8 mouse cellular contexts compared by ENCODE assay signal in the genomic region with DNA sequence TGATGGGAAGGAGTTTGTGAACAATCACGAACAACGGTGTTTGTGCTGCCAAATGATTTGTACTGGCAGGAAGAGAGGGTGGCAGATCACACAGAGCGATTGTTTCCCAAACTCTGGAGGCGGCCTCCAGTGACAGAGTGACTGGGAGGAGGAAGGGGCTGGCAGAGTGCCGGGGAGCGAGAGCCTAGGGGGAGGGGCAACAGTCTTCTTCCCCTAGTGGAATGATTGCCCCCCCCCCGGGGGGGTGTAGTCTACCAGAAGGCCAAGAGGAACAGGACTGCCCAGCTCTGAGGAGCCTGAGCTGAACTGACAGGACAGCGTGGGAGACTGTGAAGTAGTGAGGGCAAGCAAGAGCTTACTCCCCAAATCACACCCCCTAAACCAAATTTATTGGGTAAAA.
DNase-seq lines count a peak whose midpoint lies in the region; ATAC-seq lines count a peak whose summit lies in the region.

No protein-coding gene starts in this region.

- peak; percentile 80 for DNase-seq in forebrain, embryonic 11.5 days (ENCODE audit: low spot score)
- no peak for DNase-seq in forebrain, embryonic 10.5 days (ENCODE audit: extremely low spot score, low spot score)
- peak; percentile 95 for DNase-seq in forebrain, embryonic 14.5 days (ENCODE audit: low spot score)
- peak; percentile 54 for DNase-seq in kidney, adult 9 months
- DNase-seq in limb, embryonic 11.5 days (ENCODE audit: low spot score) = peak; percentile 72
- DNase-seq in neural tube, embryonic 11.5 days (ENCODE audit: low spot score) = peak; percentile 72
- peak; percentile 77 for DNase-seq in urinary bladder, postnatal 14 days (ENCODE audit: low spot score)

- H3K27me3 ChIP-seq in forebrain, embryonic 11.5 days (ENCODE audit: control insufficient read depth, insufficient read depth, low read length) = no peaks in the 10 kb centered on the region; the same call in 1 of the 2 replicates
- H3K27me3 ChIP-seq in forebrain, embryonic 10.5 days (ENCODE audit: poor library complexity, severe bottlenecking) = peaks cover 77% of the 10 kb centered on the region
- H3K27me3 ChIP-seq in forebrain, embryonic 14.5 days (replicated peaks; ENCODE audit: control insufficient read depth, insufficient read depth, low read length) = no peaks in the 10 kb centered on the region
- H3K27me3 ChIP-seq in heart, embryonic 13.5 days (replicated peaks) = peaks cover 78% of the 10 kb centered on the region
- H3K27me3 ChIP-seq in limb, embryonic 11.5 days (ENCODE audit: control insufficient read depth, insufficient read depth, low read length) = peaks cover 7% of the 10 kb centered on the region; the same call in 1 of the 2 replicates
- H3K27me3 ChIP-seq in neural tube, embryonic 11.5 days (ENCODE audit: control insufficient read depth, insufficient read depth, low read length) = no peaks in the 10 kb centered on the region

- peak overlapping the region; percentile 27; the same call in 1 of the 2 replicates for H3K4me2 ChIP-seq in forebrain, embryonic 11.5 days (ENCODE audit: low read depth, low read length, severe bottlenecking)
- H3K4me2 ChIP-seq in forebrain, embryonic 14.5 days (ENCODE audit: low read length) = peak overlapping the region; percentile 21; the same call in 1 of the 2 replicates
- peak overlapping the region; percentile 51 for H3K4me2 ChIP-seq in heart, embryonic 13.5 days
- peak overlapping the region; percentile 41 for H3K4me2 ChIP-seq in limb, embryonic 11.5 days (ENCODE audit: low read depth, severe bottlenecking)
- peak overlapping the region; percentile 14; the same call in 1 of the 2 replicates for H3K4me2 ChIP-seq in neural tube, embryonic 11.5 days (ENCODE audit: low read depth)

- 0 out of 2 replicates have a peak overlapping the region, but pooled peaks have one; percentile 8 for H3K9ac ChIP-seq in forebrain, embryonic 11.5 days (ENCODE audit: low read length)
- H3K9ac ChIP-seq in forebrain, embryonic 14.5 days (ENCODE audit: low read length) = no peak overlapping the region
- 0 out of 2 replicates have a peak overlapping the region, but pooled peaks have one; percentile 47 for H3K9ac ChIP-seq in heart, embryonic 13.5 days
- H3K9ac ChIP-seq in limb, embryonic 11.5 days (ENCODE audit: low read length) = no peak overlapping the region
- H3K9ac ChIP-seq in neural tube, embryonic 11.5 days (ENCODE audit: low read length) = no peak overlapping the region

- no peak overlapping the region for H3K4me3 ChIP-seq in forebrain, embryonic 11.5 days (ENCODE audit: low read depth, low read length)
- no peak overlapping the region for H3K4me3 ChIP-seq in forebrain, embryonic 10.5 days
- H3K4me3 ChIP-seq in forebrain, embryonic 14.5 days (ENCODE audit: low read depth, low read length) = no peak overlapping the region
- peak overlapping the region; percentile 8; the same call in 1 of the 2 replicates for H3K4me3 ChIP-seq in heart, embryonic 13.5 days
- no peak overlapping the region for H3K4me3 ChIP-seq in limb, embryonic 11.5 days (ENCODE audit: low read depth, low read length)
- no peak overlapping the region for H3K4me3 ChIP-seq in neural tube, embryonic 11.5 days (ENCODE audit: low read depth, low read length)

- H3K9me3 ChIP-seq in forebrain, embryonic 11.5 days (ENCODE audit: control insufficient read depth, low read length) = no peaks in the 10 kb centered on the region
- H3K9me3 ChIP-seq in forebrain, embryonic 10.5 days = no peaks in the 10 kb centered on the region
- H3K9me3 ChIP-seq in forebrain, embryonic 14.5 days (replicated peaks; ENCODE audit: control insufficient read depth, low read length) = no peaks in the 10 kb centered on the region
- H3K9me3 ChIP-seq in heart, embryonic 13.5 days = no peaks in the 10 kb centered on the region
- H3K9me3 ChIP-seq in limb, embryonic 11.5 days (ENCODE audit: control insufficient read depth, low read length) = no peaks in the 10 kb centered on the region
- H3K9me3 ChIP-seq in neural tube, embryonic 11.5 days (ENCODE audit: control insufficient read depth, low read length) = no peaks in the 10 kb centered on the region

- H3K4me1 ChIP-seq in forebrain, embryonic 11.5 days (replicated peaks; ENCODE audit: control insufficient read depth, insufficient read depth, low read length) = peaks cover 13% of the 10 kb centered on the region
- H3K4me1 ChIP-seq in forebrain, embryonic 10.5 days = peaks cover 51% of the 10 kb centered on the region
- H3K4me1 ChIP-seq in forebrain, embryonic 14.5 days (ENCODE audit: control insufficient read depth, insufficient read depth, low read length) = peaks cover 47% of the 10 kb centered on the region
- H3K4me1 ChIP-seq in heart, embryonic 13.5 days = peaks cover 26% of the 10 kb centered on the region
- H3K4me1 ChIP-seq in limb, embryonic 11.5 days (ENCODE audit: control insufficient read depth, insufficient read depth, low read length) = peaks cover 30% of the 10 kb centered on the region
- H3K4me1 ChIP-seq in neural tube, embryonic 11.5 days (ENCODE audit: control insufficient read depth, insufficient read depth, low read length) = peaks cover 21% of the 10 kb centered on the region

- H3K27ac ChIP-seq in forebrain, embryonic 11.5 days (ENCODE audit: low read depth, low read length) = no peak overlapping the region
- H3K27ac ChIP-seq in forebrain, embryonic 10.5 days = no peak overlapping the region
- H3K27ac ChIP-seq in forebrain, embryonic 14.5 days (ENCODE audit: low read depth, low read length) = peak overlapping the region; percentile 79
- peak overlapping the region; percentile 40 for H3K27ac ChIP-seq in heart, embryonic 13.5 days (replicated peaks)
- no peak overlapping the region for H3K27ac ChIP-seq in limb, embryonic 11.5 days (replicated peaks; ENCODE audit: low read depth, low read length)
- 0 out of 2 replicates have a peak overlapping the region, but pooled peaks have one; percentile 14 for H3K27ac ChIP-seq in neural tube, embryonic 11.5 days (ENCODE audit: low read depth, low read length)

- ATAC-seq in forebrain, embryonic 11.5 days (replicated peaks; ENCODE audit: low FRiP score) = peak; percentile 51
- ATAC-seq in forebrain, embryonic 14.5 days = peak; percentile 70
- ATAC-seq in heart, embryonic 13.5 days (ENCODE audit: extremely low read depth, insufficient number of reproducible peaks, low FRiP score, low TSS enrichment) = 0 out of 2 replicates have a peak, but pooled peaks have one; percentile 35
- ATAC-seq in limb, embryonic 11.5 days (ENCODE audit: insufficient number of reproducible peaks, low FRiP score, low TSS enrichment, low read depth) = no peak
- ATAC-seq in neural tube, embryonic 11.5 days (ENCODE audit: insufficient read depth, low FRiP score, low TSS enrichment) = peak; percentile 69; the same call in 1 of the 2 replicates

- H3K36me3 ChIP-seq in forebrain, embryonic 11.5 days (ENCODE audit: control insufficient read depth, insufficient read depth, low read length) = no peaks in the 10 kb centered on the region
- no peaks in the 10 kb centered on the region for H3K36me3 ChIP-seq in forebrain, embryonic 10.5 days (replicated peaks)
- no peaks in the 10 kb centered on the region for H3K36me3 ChIP-seq in forebrain, embryonic 14.5 days (ENCODE audit: control insufficient read depth, insufficient read depth, low read length)
- no peaks in the 10 kb centered on the region for H3K36me3 ChIP-seq in heart, embryonic 13.5 days
- H3K36me3 ChIP-seq in limb, embryonic 11.5 days (ENCODE audit: control insufficient read depth, insufficient read depth, low read length) = no peaks in the 10 kb centered on the region
- no peaks in the 10 kb centered on the region for H3K36me3 ChIP-seq in neural tube, embryonic 11.5 days (ENCODE audit: control insufficient read depth, insufficient read depth, low read length)

- 4% methylated on average over 8 of the region's 8 CpGs for WGBS in forebrain, embryonic 11.5 days
- 5% methylated on average over 8 of the region's 8 CpGs for WGBS in forebrain, embryonic 10.5 days
- WGBS in forebrain, embryonic 14.5 days = 3% methylated on average over 8 of the region's 8 CpGs
- WGBS in heart, embryonic 13.5 days = 1% methylated on average over 8 of the region's 8 CpGs
- WGBS in limb, embryonic 11.5 days = 2% methylated on average over 8 of the region's 8 CpGs
- 1% methylated on average over 8 of the region's 8 CpGs for WGBS in neural tube, embryonic 11.5 days

Comparison
In these comparisons a context has a peak if more than half of its experiments do, and no peak if none do; other contexts are left out.
1. H3K27ac ChIP-seq: peak in forebrain, embryonic 14.5 days (single experiment), heart, embryonic 13.5 days (single experiment) and neural tube, embryonic 11.5 days (single experiment); none in forebrain, embryonic 11.5 days (single experiment), forebrain, embryonic 10.5 days (single experiment) and limb, embryonic 11.5 days (single experiment).
2. H3K9ac ChIP-seq: peak in forebrain, embryonic 11.5 days (single experiment) and heart, embryonic 13.5 days (single experiment); none in forebrain, embryonic 14.5 days (single experiment), limb, embryonic 11.5 days (single experiment) and neural tube, embryonic 11.5 days (single experiment).
3. Peak in every context shown above with its lines, with median percentiles within 50 percentile points of each other: H3K4me2 ChIP-seq.